Mouse (Mus musculus) adrenal gland, postnatal 4 days (tissue): ENCODE measurements around the gene Epb41l3. TPM values are rescaled to one million over a fixed set of nuclear protein-coding genes. Genes with fewer than 3 reads are reported as not detected.

Source experiments
- DNase-seq, 2 experiments: peaks; one replicate each; pipeline ENCODE4 v3.0.0; 2021 to 2022; ENCODE audit warnings: low spot score in 2 of 2, mixed read lengths in 2 of 2
- total RNA-seq, 2 experiments: library from RNA; stranded (reverse); gene quantifications; 2 replicates each; pipeline ENCODE4 v1.2.3; 2021

Gene Epb41l3
- total RNA-seq, 2 experiments from 2014 or later, result 47.8 to 58.3 TPM

- no peak for DNase-seq
Observed at GRCm38 (mm10) chr17:69177954-69178353, 102.5 kb downstream of the Epb41l3 start.

- DNase-seq, result no peak
Observed at GRCm38 (mm10) chr17:69180905-69181559, 105.5 kb downstream of the Epb41l3 start.

DNA sequence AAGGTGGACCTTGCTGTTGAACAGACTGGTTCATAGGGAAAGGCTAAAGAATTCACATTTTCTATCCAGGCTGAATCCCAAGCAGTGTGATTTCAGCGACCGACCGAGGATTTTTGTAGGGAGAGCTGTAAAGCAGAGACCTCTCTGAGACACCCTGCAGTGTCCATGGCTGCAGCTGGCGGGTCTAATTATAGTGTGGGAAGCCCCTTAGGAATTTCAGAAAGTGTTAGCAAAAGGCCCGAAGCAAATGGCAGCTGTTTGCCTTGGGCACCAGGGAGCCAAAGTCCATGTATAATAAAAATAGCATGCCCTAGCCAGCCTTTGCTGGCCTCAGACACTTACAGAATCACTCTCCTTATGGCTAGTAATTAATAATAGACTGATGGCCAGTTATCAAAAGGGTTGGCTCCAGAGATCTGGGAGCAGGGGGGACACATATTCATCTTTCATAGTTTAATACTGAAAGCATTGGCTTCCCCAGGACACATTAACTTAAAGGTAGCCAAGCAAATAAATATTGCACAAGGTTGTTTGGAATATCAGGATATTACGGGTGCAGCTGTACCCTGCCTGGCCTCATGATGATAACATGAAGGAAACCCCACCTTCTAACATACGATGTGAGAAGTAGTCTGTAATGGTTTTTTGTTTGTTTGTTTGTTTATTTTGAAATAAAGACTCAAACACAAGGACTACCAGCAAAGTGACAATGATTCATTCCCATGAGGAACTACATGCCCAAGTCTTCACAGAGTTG, 106.3 kb downstream of the Epb41l3 start:
- no peak for DNase-seq

- DNase-seq, result no peak
Observed at GRCm38 (mm10) chr17:69187794-69188193, 112.3 kb downstream of the Epb41l3 start.

- DNase-seq, result no peak
Observed at GRCm38 (mm10) chr17:69192863-69193493, 117.5 kb downstream of the Epb41l3 start.

DNA sequence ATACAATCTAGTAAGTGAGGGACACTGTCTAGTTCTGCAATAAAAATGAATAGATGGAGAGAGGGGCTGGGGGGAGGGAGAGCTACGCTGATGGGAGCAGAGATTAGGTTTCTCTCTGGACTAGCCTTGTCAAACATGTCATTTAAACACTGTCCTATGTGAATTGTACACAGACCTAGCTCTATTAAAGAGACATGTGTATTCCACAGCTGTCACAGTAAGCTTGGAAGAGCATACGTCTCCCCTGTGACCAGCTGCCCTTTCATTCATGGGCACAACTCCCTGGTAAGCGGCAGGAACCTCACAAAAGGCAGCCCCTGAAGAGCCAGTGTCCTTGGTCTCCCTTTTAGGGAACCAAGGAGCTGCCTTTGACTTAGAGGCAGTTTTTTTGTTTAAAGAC, 119.1 kb downstream of the Epb41l3 start:
- DNase-seq, result no peak

GRCm38 (mm10) chr17:69195758-69196157, 120.3 kb downstream of the Epb41l3 start:
- DNase-seq, result no peak

DNA sequence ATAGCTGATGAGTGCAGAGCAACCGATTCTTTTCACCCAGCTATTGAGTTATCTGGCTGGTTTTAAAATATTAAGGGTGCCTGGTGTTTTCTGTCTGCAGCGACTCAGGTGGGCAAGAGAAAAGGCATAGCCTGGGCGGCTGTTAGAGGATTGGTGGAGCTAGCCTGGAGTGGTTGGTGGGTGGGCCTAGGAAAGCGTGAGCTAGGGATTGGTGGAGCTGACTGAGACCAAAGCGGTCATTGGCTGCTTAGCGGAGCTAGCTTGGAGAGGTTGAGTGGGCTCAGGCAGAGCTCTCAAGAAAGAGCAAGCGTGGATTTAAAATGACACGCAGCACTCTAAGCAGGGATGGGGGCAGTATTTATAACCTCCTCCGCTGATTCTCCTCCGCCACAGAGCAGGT, 121.2 kb downstream of the Epb41l3 start:
- DNase-seq, result no peak

- DNase-seq, result no peak
Observed at GRCm38 (mm10) chr17:69198805-69199204, 123.3 kb downstream of the Epb41l3 start.

GRCm38 (mm10) chr17:69199827-69200226, 124.3 kb downstream of the Epb41l3 start:
- no peak for DNase-seq

GRCm38 (mm10) chr17:69200936-69201335, 125.5 kb downstream of the Epb41l3 start:
- DNase-seq, result no peak

DNA sequence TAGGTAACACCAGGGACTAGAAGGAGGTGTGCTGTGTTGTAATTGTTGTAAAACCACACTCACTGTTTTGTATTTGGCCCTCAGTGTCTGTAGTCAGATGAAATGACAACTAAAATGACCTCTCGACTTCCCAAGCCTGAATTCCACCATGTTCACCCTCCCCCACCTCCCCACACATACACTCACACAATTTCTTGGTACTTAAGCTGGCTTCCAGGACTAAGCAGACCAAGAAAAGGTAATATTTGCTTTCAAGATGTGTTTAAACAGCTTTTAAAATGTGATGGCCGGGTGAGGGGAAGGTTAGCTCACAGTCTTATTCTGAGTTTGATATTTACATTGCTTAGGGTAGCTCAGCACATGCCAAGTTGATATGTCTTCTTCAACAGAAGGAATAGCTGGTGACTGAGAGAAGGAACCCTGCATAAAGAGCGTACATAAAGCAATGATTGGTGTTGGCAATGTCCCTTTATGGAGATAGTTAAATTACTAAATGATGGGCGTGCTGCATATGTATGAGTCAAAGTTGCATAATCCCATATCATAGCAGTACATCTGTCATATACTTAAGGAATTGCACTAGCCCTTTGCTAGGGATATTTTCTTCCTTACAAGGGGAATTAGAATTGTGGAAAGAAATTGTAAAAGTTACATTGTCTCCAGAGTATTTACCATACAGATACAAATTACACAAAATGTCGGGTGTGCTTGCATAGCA, 130.0 kb downstream of the Epb41l3 start:
- no peak for DNase-seq

DNA sequence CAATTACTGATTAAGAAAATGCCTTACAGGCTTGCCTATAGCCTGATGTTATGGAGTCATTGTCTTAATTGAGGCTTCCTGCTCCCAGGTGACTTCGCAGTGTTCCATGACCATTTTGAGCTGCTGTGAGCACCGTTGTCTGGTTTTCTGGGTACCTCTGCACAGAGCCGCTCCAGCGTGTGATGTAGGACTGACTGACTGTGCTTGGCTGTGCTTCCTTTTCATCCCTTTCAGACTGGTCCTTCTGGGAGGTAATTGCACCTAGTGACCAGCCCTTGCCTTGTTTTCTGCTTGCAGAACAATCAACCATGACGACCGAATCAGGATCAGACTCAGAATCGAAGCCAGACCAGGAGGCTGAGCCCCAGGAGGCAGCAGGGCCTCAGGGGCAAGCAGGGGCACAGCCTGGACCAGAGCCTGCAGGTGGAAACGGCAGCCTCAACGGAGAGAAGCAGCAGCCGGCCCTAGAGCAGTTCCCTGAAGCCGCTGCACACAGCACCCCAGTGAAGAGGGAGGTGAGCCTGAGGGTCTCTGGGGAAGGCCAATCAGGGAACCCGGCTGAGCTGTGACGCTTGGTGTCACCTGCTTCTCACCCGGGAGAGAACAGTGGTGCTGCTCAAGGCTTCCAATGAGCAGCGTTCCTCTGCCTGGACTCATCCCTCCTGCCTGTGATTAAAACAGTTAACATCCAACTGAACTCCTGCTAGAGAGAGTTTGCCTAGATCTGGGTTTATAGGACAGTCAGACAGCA, 132.3 kb downstream of the Epb41l3 start:
- no peak for DNase-seq

DNA sequence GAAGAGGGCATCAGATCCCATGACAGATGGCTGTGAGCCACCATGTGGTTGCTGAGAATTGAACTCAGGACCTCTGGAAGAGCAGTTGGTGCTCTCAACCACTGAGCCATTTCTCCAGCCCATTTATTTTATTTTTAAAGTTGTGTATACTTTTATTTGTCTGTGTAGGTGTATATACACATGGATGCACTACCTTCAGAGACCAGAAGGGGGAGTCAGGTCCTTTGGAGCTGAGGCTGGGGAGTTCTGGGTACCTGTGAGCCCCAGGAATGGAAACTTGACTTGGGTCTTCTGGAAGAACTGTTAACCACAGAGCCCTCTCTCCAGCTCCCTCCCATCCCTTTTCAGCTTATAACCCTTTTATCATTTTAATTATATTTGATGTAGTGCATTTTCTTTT, 135.6 kb downstream of the Epb41l3 start:
- no peak for DNase-seq

GRCm38 (mm10) chr17:69216120-69216519, 140.6 kb downstream of the Epb41l3 start:
- no peak for DNase-seq

GRCm38 (mm10) chr17:69220849-69221248, 145.4 kb downstream of the Epb41l3 start:
- no peak for DNase-seq

- DNase-seq, result no peak
Observed at GRCm38 (mm10) chr17:69221377-69221776, 145.9 kb downstream of the Epb41l3 start.

- no peak for DNase-seq
Observed at GRCm38 (mm10) chr17:69221966-69222692, 146.6 kb downstream of the Epb41l3 start.

DNA sequence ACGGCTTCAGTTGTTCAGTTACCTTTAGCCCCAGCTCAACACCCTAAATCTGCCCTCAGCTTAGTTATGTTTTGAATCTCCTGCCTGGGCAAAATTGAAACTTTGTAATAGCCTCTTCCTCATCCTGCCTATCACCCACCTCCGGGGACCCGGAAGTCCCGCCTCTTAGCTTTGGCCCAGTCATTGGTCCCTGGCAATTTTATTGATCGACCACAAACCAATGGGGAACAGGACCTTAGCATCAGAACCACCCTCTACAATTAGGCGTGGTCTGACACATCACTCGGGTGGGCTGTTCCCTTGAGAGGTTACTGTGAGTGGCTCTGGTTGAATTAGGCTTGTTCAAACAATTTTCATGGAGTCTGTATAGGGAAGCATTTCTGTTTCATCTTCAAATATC, 150.5 kb downstream of the Epb41l3 start:
- no peak for DNase-seq

GRCm38 (mm10) chr17:69227426-69228014, 152.0 kb downstream of the Epb41l3 start:
- no peak for DNase-seq
